Mouse (Mus musculus) heart, embryonic 11.5 days (tissue): ENCODE results near the gene Hdac11. TPM values are rescaled to one million over a fixed set of nuclear protein-coding genes. Genes with fewer than 3 reads are reported as not detected.

Experiments used
- ATAC-seq: fragments of 200-750 bp; cut with Nextera tagmentation; replicated peaks from 2 replicates; pipeline ENCODE4 v1.8.0; 2017; ENCODE audit warnings: moderate library complexity; ENCODE audit not compliant: insufficient number of reproducible peaks, low FRiP score, low TSS enrichment
- H3K27ac ChIP-seq: fragments of 300-500 bp; sonication (generic); 2 replicates; pipeline ENCODE4 v1.5.1; 2014; ENCODE audit warnings: mild to moderate bottlenecking, low read depth, low read length
- H3K27me3 ChIP-seq: fragments of 300-500 bp; sonication (generic); 2 replicates; pipeline ENCODE4 v1.6.1; 2014; ENCODE audit warnings: mild to moderate bottlenecking, low read length, mixed read lengths; ENCODE audit not compliant: control insufficient read depth, insufficient read depth
- H3K36me3 ChIP-seq: fragments of 300-500 bp; sonication (generic); 2 replicates; pipeline ENCODE4 v1.6.1; 2014; ENCODE audit warnings: mild to moderate bottlenecking, low read length, moderate library complexity, mixed read lengths; ENCODE audit not compliant: control insufficient read depth, insufficient read depth
- H3K4me1 ChIP-seq: fragments of 300-500 bp; sonication (generic); 2 replicates; pipeline ENCODE4 v1.6.1; 2014; ENCODE audit warnings: low read length; ENCODE audit not compliant: control insufficient read depth, insufficient read depth
- H3K4me2 ChIP-seq: fragments of 300-500 bp; sonication (generic); 2 replicates; pipeline ENCODE4 v1.6.1; 2014; ENCODE audit warnings: mild to moderate bottlenecking, moderate library complexity
- H3K4me3 ChIP-seq: fragments of 300-500 bp; sonication (generic); 2 replicates; pipeline ENCODE4 v1.5.1; 2014; ENCODE audit warnings: low read depth, low read length
- H3K9ac ChIP-seq: fragments of 300-500 bp; sonication (generic); 2 replicates; pipeline ENCODE4 v1.6.1; 2014; ENCODE audit warnings: mild to moderate bottlenecking, low read depth, low read length, moderate library complexity
- H3K9me3 ChIP-seq: fragments of 300-500 bp; sonication (generic); replicated peaks from 2 replicates; pipeline ENCODE4 v1.6.1; 2016; ENCODE audit warnings: low read length; ENCODE audit not compliant: control insufficient read depth
- WGBS: fragments of 180-500 bp; shearing (Covaris S2); extraction: QIAGEN DNeasy Blood & Tissue Kit; methylation state at CpG from one replicate; pipeline ENCODE4 v1.1.7; 2014; ENCODE audit not compliant: insufficient replicate concordance; 5-methylcytosine and 5-hydroxymethylcytosine counted together
- polyA plus RNA-seq: library from polyadenylated mRNA; unstranded; fragments of >200 nt; fragmentation: Nextera tagmentation; extraction: Ambion mirVana; gene quantifications from 2 replicates; pipeline ENCODE4 v1.2.1, GENCODE M21; 2014

Hdac11 gene
- 7.9 TPM in 2 replicates for polyA plus RNA-seq

GRCm38 (mm10) chr6:91156554-91157236 is at the start of gene Hdac11:
Gene Hdac11, plus strand, starts transcription at chr6:91156665.
- WGBS = under 1% methylated on average over 36 of the region's 42 CpGs
- ATAC-seq = peak; percentile 95
- Histone ChIP-seq H3K9me3 (no peaks in the 10 kb centered on the region), H3K4me1 (peaks cover 26% of the 10 kb centered on the region; the same call in 1 of the 2 replicates), H3K27me3 (peaks cover 5% of the 10 kb centered on the region; the same call in 1 of the 2 replicates), H3K4me3 (peak within 1 kb of the TSS; percentile 72), H3K9ac (peak within 1 kb of the TSS; percentile 82), H3K36me3 (no peaks in the 10 kb centered on the region), H3K27ac (peak within 1 kb of the TSS; percentile 54; the same call in 1 of the 2 replicates), H3K4me2 (peak within 1 kb of the TSS; percentile 88)

GRCm38 (mm10) chr6:91108301-91108916 is 48.1 kb upstream of the Hdac11 start:
- H3K9me3 ChIP-seq = no peaks in the 10 kb centered on the region
- ATAC-seq = no peak
- no peak overlapping the region for H3K4me2 ChIP-seq
- H3K4me3 ChIP-seq = no peak overlapping the region
- WGBS = 92% methylated on average over 3 of the region's 3 CpGs
- H3K27ac ChIP-seq = no peak overlapping the region
- no peak overlapping the region for H3K9ac ChIP-seq
- peaks cover 9% of the 10 kb centered on the region; the same call in 1 of the 2 replicates for H3K4me1 ChIP-seq
- H3K36me3 ChIP-seq = no peaks in the 10 kb centered on the region
- no peaks in the 10 kb centered on the region for H3K27me3 ChIP-seq

GRCm38 (mm10) chr6:91108917-91109450 is 47.5 kb upstream of the Hdac11 start:
- H3K27me3 ChIP-seq = no peaks in the 10 kb centered on the region
- no peak for ATAC-seq
- H3K9ac ChIP-seq = no peak overlapping the region
- peaks cover 9% of the 10 kb centered on the region; the same call in 1 of the 2 replicates for H3K4me1 ChIP-seq
- no peaks in the 10 kb centered on the region for H3K36me3 ChIP-seq
- WGBS = 88% methylated on average over 2 of the region's 2 CpGs
- no peak overlapping the region for H3K4me2 ChIP-seq
- H3K9me3 ChIP-seq = no peaks in the 10 kb centered on the region
- no peak overlapping the region for H3K4me3 ChIP-seq
- H3K27ac ChIP-seq = no peak overlapping the region

- no peaks in the 10 kb centered on the region for H3K36me3 ChIP-seq
- H3K4me2 ChIP-seq = no peak overlapping the region
- peaks cover 6% of the 10 kb centered on the region; the same call in 1 of the 2 replicates for H3K4me1 ChIP-seq
- H3K27me3 ChIP-seq = no peaks in the 10 kb centered on the region
- no peak overlapping the region for H3K4me3 ChIP-seq
- no peak for ATAC-seq
- no peaks in the 10 kb centered on the region for H3K9me3 ChIP-seq
- H3K27ac ChIP-seq = no peak overlapping the region
- H3K9ac ChIP-seq = no peak overlapping the region
Observed at GRCm38 (mm10) chr6:91109489-91109888, 47.0 kb upstream of the Hdac11 start.

- Histone ChIP-seq H3K27me3 (no peaks in the 10 kb centered on the region), H3K36me3 (no peaks in the 10 kb centered on the region), H3K9ac (no peak overlapping the region), H3K4me3 (no peak overlapping the region), H3K4me2 (no peak overlapping the region), H3K9me3 (no peaks in the 10 kb centered on the region), H3K4me1 (0 out of 2 replicates have a peak, but pooled peaks cover 2% of the 10 kb centered on the region), H3K27ac (no peak overlapping the region)
- 73% methylated on average over 13 of the region's 13 CpGs for WGBS
- ATAC-seq = no peak
Observed at GRCm38 (mm10) chr6:91110323-91111020, 46.0 kb upstream of the Hdac11 start.

GRCm38 (mm10) chr6:91111141-91111953 is 45.1 kb upstream of the Hdac11 start:
- no peak overlapping the region for H3K4me2 ChIP-seq
- no peaks in the 10 kb centered on the region for H3K27me3 ChIP-seq
- H3K9ac ChIP-seq = no peak overlapping the region
- H3K4me3 ChIP-seq = no peak overlapping the region
- WGBS = 84% methylated on average over 10 of the region's 10 CpGs
- no peak for ATAC-seq
- H3K27ac ChIP-seq = no peak overlapping the region
- no peaks in the 10 kb centered on the region for H3K9me3 ChIP-seq
- 0 out of 2 replicates have a peak, but pooled peaks cover 5% of the 10 kb centered on the region for H3K4me1 ChIP-seq
- H3K36me3 ChIP-seq = no peaks in the 10 kb centered on the region

GRCm38 (mm10) chr6:91111954-91112252 is 44.6 kb upstream of the Hdac11 start:
- no peaks in the 10 kb centered on the region for H3K36me3 ChIP-seq
- no peak overlapping the region for H3K4me3 ChIP-seq
- no peak for ATAC-seq
- H3K9ac ChIP-seq = no peak overlapping the region
- 87% methylated on average over 3 of the region's 3 CpGs for WGBS
- no peaks in the 10 kb centered on the region for H3K27me3 ChIP-seq
- no peaks in the 10 kb centered on the region for H3K9me3 ChIP-seq
- 0 out of 2 replicates have a peak, but pooled peaks cover 9% of the 10 kb centered on the region for H3K4me1 ChIP-seq
- H3K27ac ChIP-seq = no peak overlapping the region
- H3K4me2 ChIP-seq = no peak overlapping the region

GRCm38 (mm10) chr6:91114716-91115115 is 41.7 kb upstream of the Hdac11 start:
- no peaks in the 10 kb centered on the region for H3K36me3 ChIP-seq
- no peaks in the 10 kb centered on the region for H3K27me3 ChIP-seq
- H3K9me3 ChIP-seq = no peaks in the 10 kb centered on the region
- no peak overlapping the region for H3K4me3 ChIP-seq
- peak overlapping the region; percentile 100; the same call in 1 of the 2 replicates for H3K4me2 ChIP-seq
- ATAC-seq = no peak
- H3K27ac ChIP-seq = no peak overlapping the region
- 37% methylated on average over 2 of the region's 2 CpGs for WGBS
- H3K9ac ChIP-seq = no peak overlapping the region
- H3K4me1 ChIP-seq = peaks cover 15% of the 10 kb centered on the region
